Mouse (Mus musculus): ENCODE data around the gene Tcf12. TPM values are rescaled to one million over a fixed set of nuclear protein-coding genes. Genes with fewer than 3 reads are reported as not detected.

Gene Tcf12
- total and polyA plus RNA-seq, 2 experiments from 2014 or later, result 37.4 to 122 TPM

GRCm38 (mm10) chr9:71915871-71916661, 195.6 kb downstream of the Tcf12 start:
- no peaks in the 10 kb centered on the region for H3K36me3 ChIP-seq (ENCODE audit: insufficient read depth, low read length)
- H3K4me3 ChIP-seq (ENCODE audit: low read depth, low read length), result no peak overlapping the region
- 0 out of 2 replicates have a peak, but pooled peaks cover 4% of the 10 kb centered on the region for H3K4me1 ChIP-seq (ENCODE audit: insufficient read depth, low read length)
- no peaks in the 10 kb centered on the region for H3K9me3 ChIP-seq (ENCODE audit: low read length)
- 20% methylated on average over 6 of the region's 6 CpGs for WGBS
- no peak for TF ChIP-seq CTCF (IDR thresholded peaks at IDR 0.05)
- no peak overlapping the region for H3K9ac ChIP-seq (replicated peaks; ENCODE audit: low read length, poor library complexity, severe bottlenecking)
- 0 out of 2 replicates have a peak overlapping the region, but pooled peaks have one; percentile 1 for H3K27ac ChIP-seq (ENCODE audit: low read depth, low read length)
- H3K4me2 ChIP-seq (ENCODE audit: low read depth, low read length, poor library complexity, severe bottlenecking), result no peak overlapping the region
- DNase-seq (ENCODE audit: low spot score) (no peak), ATAC-seq (ENCODE audit: low FRiP score) (no peak)
- H3K27me3 ChIP-seq (ENCODE audit: insufficient read depth, low read length), result no peaks in the 10 kb centered on the region

- ATAC-seq (ENCODE audit: low FRiP score), result no peak
Measured at GRCm38 (mm10) chr9:71906522-71906921, 205.1 kb downstream of the Tcf12 start.

GRCm38 (mm10) chr9:71898852-71899251, 212.8 kb downstream of the Tcf12 start:
- Histone ChIP-seq H3K9ac (replicated peaks; ENCODE audit: low read length, poor library complexity, severe bottlenecking) (no peak overlapping the region), H3K4me3 (ENCODE audit: low read depth, low read length) (no peak overlapping the region), H3K36me3 (ENCODE audit: insufficient read depth, low read length) (no peaks in the 10 kb centered on the region), H3K27ac (ENCODE audit: low read depth, low read length) (no peak overlapping the region), H3K27me3 (ENCODE audit: insufficient read depth, low read length) (no peaks in the 10 kb centered on the region), H3K4me1 (ENCODE audit: insufficient read depth, low read length) (no peaks in the 10 kb centered on the region), H3K4me2 (ENCODE audit: low read depth, low read length, poor library complexity, severe bottlenecking) (no peak overlapping the region), H3K9me3 (ENCODE audit: low read length) (no peaks in the 10 kb centered on the region)
- DNase-seq (ENCODE audit: low spot score) (no peak), ATAC-seq (ENCODE audit: low FRiP score) (no peak)
- 23% methylated on average over 5 of the region's 5 CpGs for WGBS
- no peak for TF ChIP-seq CTCF (IDR thresholded peaks at IDR 0.05)

More at GRCm38 (mm10) chr9:71906522-71906921, 205.1 kb downstream of the Tcf12 start:
- H3K9ac ChIP-seq (replicated peaks; ENCODE audit: low read length, poor library complexity, severe bottlenecking), result no peak overlapping the region
- no peak overlapping the region for H3K27ac ChIP-seq (ENCODE audit: low read depth, low read length)
- 89% methylated on average over 2 of the region's 2 CpGs for WGBS
- TF ChIP-seq CTCF (IDR thresholded peaks at IDR 0.05), result no peak
- DNase-seq (ENCODE audit: low spot score), result no peak
- no peak overlapping the region for H3K4me2 ChIP-seq (ENCODE audit: low read depth, low read length, poor library complexity, severe bottlenecking)
- no peaks in the 10 kb centered on the region for H3K4me1 ChIP-seq (ENCODE audit: insufficient read depth, low read length)
- no peaks in the 10 kb centered on the region for H3K36me3 ChIP-seq (ENCODE audit: insufficient read depth, low read length)
- H3K4me3 ChIP-seq (ENCODE audit: low read depth, low read length), result no peak overlapping the region
- 0 out of 2 replicates have a peak, but pooled peaks cover 3% of the 10 kb centered on the region for H3K9me3 ChIP-seq (ENCODE audit: low read length)
- no peaks in the 10 kb centered on the region for H3K27me3 ChIP-seq (ENCODE audit: insufficient read depth, low read length)

GRCm38 (mm10) chr9:71897399-71897798, 214.3 kb downstream of the Tcf12 start:
- Histone ChIP-seq H3K36me3 (ENCODE audit: insufficient read depth, low read length) (no peaks in the 10 kb centered on the region), H3K4me2 (ENCODE audit: low read depth, low read length, poor library complexity, severe bottlenecking) (no peak overlapping the region), H3K27ac (ENCODE audit: low read depth, low read length) (no peak overlapping the region), H3K4me3 (ENCODE audit: low read depth, low read length) (no peak overlapping the region), H3K27me3 (ENCODE audit: insufficient read depth, low read length) (no peaks in the 10 kb centered on the region), H3K9ac (replicated peaks; ENCODE audit: low read length, poor library complexity, severe bottlenecking) (no peak overlapping the region), H3K9me3 (ENCODE audit: low read length) (no peaks in the 10 kb centered on the region), H3K4me1 (ENCODE audit: insufficient read depth, low read length) (no peaks in the 10 kb centered on the region)
- no peak for TF ChIP-seq CTCF (IDR thresholded peaks at IDR 0.05)
- ATAC-seq (ENCODE audit: low FRiP score), result no peak
- 19% methylated on average over 1 of the region's 1 CpGs for WGBS
- peak; percentile 69 for DNase-seq (ENCODE audit: low spot score)

- no peaks in the 10 kb centered on the region for H3K4me1 ChIP-seq (ENCODE audit: insufficient read depth, low read length)
- H3K36me3 ChIP-seq (ENCODE audit: insufficient read depth, low read length), result no peaks in the 10 kb centered on the region
- peak overlapping the region; percentile 1; the same call in 1 of the 2 replicates for H3K27ac ChIP-seq (ENCODE audit: low read depth, low read length)
- no peaks in the 10 kb centered on the region for H3K27me3 ChIP-seq (ENCODE audit: insufficient read depth, low read length)
- ATAC-seq (ENCODE audit: low FRiP score), result peak; percentile 82
- peak; percentile 87 for DNase-seq (ENCODE audit: low spot score)
- no peak for TF ChIP-seq CTCF (IDR thresholded peaks at IDR 0.05)
- H3K9ac ChIP-seq (replicated peaks; ENCODE audit: low read length, poor library complexity, severe bottlenecking), result no peak overlapping the region
- no peaks in the 10 kb centered on the region for H3K9me3 ChIP-seq (ENCODE audit: low read length)
- H3K4me2 ChIP-seq (ENCODE audit: low read depth, low read length, poor library complexity, severe bottlenecking), result peak overlapping the region; percentile 30
- peak overlapping the region; percentile 36 for H3K4me3 ChIP-seq (ENCODE audit: low read depth, low read length)
- 7% methylated on average over 2 of the region's 2 CpGs for WGBS
Measured at GRCm38 (mm10) chr9:71895931-71896724, 215.5 kb downstream of the Tcf12 start.

GRCm38 (mm10) chr9:71895291-71895690, 216.4 kb downstream of the Tcf12 start:
- peak overlapping the region; percentile 30 for H3K4me2 ChIP-seq (ENCODE audit: low read depth, low read length, poor library complexity, severe bottlenecking)
- DNase-seq (ENCODE audit: low spot score) (peak; percentile 55), ATAC-seq (ENCODE audit: low FRiP score) (no peak)
- no peaks in the 10 kb centered on the region for H3K36me3 ChIP-seq (ENCODE audit: insufficient read depth, low read length)
- WGBS, result 8% methylated on average over 7 of the region's 7 CpGs
- TF ChIP-seq CTCF (IDR thresholded peaks at IDR 0.05), result no peak
- peak overlapping the region; percentile 36 for H3K4me3 ChIP-seq (ENCODE audit: low read depth, low read length)
- no peaks in the 10 kb centered on the region for H3K9me3 ChIP-seq (ENCODE audit: low read length)
- no peak overlapping the region for H3K9ac ChIP-seq (replicated peaks; ENCODE audit: low read length, poor library complexity, severe bottlenecking)
- H3K27me3 ChIP-seq (ENCODE audit: insufficient read depth, low read length), result no peaks in the 10 kb centered on the region
- H3K27ac ChIP-seq (ENCODE audit: low read depth, low read length), result no peak overlapping the region
- H3K4me1 ChIP-seq (ENCODE audit: insufficient read depth, low read length), result no peaks in the 10 kb centered on the region

All from midbrain, postnatal 0 days (tissue).